Mouse (Mus musculus): Measurements from ENCODE around the gene Bid. TPM values are rescaled to one million over a fixed set of nuclear protein-coding genes. Genes with fewer than 3 reads are reported as not detected.
"Not testable (repeated sequence)": the region's sequence is repeated elsewhere in the genome, so short reads cannot be mapped to it uniquely, and the experiment has no call there.

The Bid gene
- polyA plus RNA-seq, 1 experiment from 2014 or later, result 72.6 TPM

GRCm38 (mm10) chr6:120937104-120937617, 20.5 kb upstream of the Bid start:
- DNase-seq (ENCODE audit: low spot score), result no peak

GRCm38 (mm10) chr6:120934176-120934575, 17.5 kb upstream of the Bid start:
- DNase-seq (ENCODE audit: low spot score), result peak; percentile 87

- no peak for DNase-seq (ENCODE audit: low spot score)
Observed at GRCm38 (mm10) chr6:120933670-120934069, 17.0 kb upstream of the Bid start.

- peak; percentile 92 for DNase-seq (ENCODE audit: low spot score)
Observed at GRCm38 (mm10) chr6:120932597-120932996, 15.9 kb upstream of the Bid start.

GRCm38 (mm10) chr6:120930450-120931306, 14.0 kb upstream of the Bid start:
- DNase-seq (ENCODE audit: low spot score), result peak; percentile 87

GRCm38 (mm10) chr6:120929421-120929820, 12.8 kb upstream of the Bid start:
- peak; percentile 52 for DNase-seq (ENCODE audit: low spot score)

- DNase-seq (ENCODE audit: low spot score), result peak; percentile 10
Observed at GRCm38 (mm10) chr6:120927765-120928164, 11.1 kb upstream of the Bid start.

- DNase-seq (ENCODE audit: low spot score), result no peak
Observed at GRCm38 (mm10) chr6:120926880-120927279, 10.2 kb upstream of the Bid start.

- DNase-seq (ENCODE audit: low spot score), result not testable (repeated sequence)
Observed at GRCm38 (mm10) chr6:120924791-120925321, 8.2 kb upstream of the Bid start.

- no peak for DNase-seq (ENCODE audit: low spot score)
Observed at GRCm38 (mm10) chr6:120917975-120918374, 1.3 kb upstream of the Bid start.

- not testable (repeated sequence) for DNase-seq (ENCODE audit: low spot score)
Observed at GRCm38 (mm10) chr6:120916972-120917881, 574 bp upstream of the Bid start.

GRCm38 (mm10) chr6:120915649-120915975, 1.0 kb downstream of the Bid start:
- no peak for DNase-seq (ENCODE audit: low spot score)

GRCm38 (mm10) chr6:120914911-120915648, 1.6 kb downstream of the Bid start:
- DNase-seq (ENCODE audit: low spot score), result peak; percentile 76

- no peak for DNase-seq (ENCODE audit: low spot score)
Observed at GRCm38 (mm10) chr6:120914533-120914910, 2.1 kb downstream of the Bid start.

- no peak for DNase-seq (ENCODE audit: low spot score)
Observed at GRCm38 (mm10) chr6:120913783-120914182, 2.9 kb downstream of the Bid start.

GRCm38 (mm10) chr6:120912931-120913330, 3.7 kb downstream of the Bid start:
- no peak for DNase-seq (ENCODE audit: low spot score)

GRCm38 (mm10) chr6:120911213-120912007, 5.2 kb downstream of the Bid start:
- DNase-seq (ENCODE audit: low spot score), result peak; percentile 56

- DNase-seq (ENCODE audit: low spot score), result no peak
Observed at GRCm38 (mm10) chr6:120909501-120909900, 7.2 kb downstream of the Bid start.

GRCm38 (mm10) chr6:120907876-120908597, 8.6 kb downstream of the Bid start:
- DNase-seq (ENCODE audit: low spot score), result not testable (repeated sequence)

Measured in thymus, postnatal 0 days (tissue).